8 mouse cellular contexts compared by ENCODE assay signal in the genomic region with DNA sequence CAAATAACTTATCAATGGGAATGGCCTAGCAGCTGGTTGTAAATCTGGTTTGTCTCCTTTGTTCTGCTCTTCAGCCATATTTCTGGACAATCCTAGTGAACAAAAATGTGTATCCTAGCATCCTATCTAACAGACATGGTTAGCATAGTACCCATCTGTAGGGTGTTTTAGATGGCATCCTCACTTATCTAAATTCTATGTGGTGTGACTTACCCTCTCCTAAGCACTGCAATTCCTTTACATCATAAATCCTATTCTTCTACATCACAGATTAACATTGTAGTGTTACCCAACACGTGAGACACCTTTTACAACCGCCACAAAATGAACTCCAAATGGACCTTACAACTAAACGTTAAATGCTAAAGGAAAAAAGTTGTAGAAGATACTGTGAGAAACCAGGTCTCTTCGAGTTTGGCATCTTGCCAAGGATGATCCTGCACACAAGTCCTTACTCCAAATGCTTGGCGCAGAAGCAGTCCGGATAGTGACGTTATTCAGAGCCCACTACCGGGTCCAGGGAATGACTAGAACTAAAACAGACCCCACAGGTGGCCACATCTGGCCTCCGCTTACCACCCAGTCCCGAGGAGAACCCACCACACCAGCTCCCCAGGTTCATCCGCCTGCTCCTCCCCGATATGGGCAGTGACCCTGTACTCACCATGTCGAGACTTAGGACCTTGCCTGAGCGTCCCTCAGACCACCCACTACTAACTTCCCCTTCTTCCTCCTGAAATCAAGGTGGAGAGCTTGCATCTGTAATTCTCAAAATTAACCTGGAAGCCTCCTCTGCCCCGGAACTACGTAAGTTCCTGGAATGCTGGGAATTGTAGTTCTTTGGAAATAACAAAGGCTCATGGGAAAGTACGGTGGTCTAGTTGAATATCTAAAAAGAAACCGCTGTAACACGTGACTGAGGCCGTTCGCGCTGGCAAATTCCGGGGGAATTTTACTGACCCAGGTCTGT. TPM values are rescaled to one million over a fixed set of nuclear protein-coding genes. Genes with fewer than 3 reads are reported as not detected.
DNase-seq lines count a peak whose midpoint lies in the region; ATAC-seq and TF ChIP-seq lines count a peak whose summit lies in the region.

A gene (minus strand): TSS at position 753 of the 970 bp plus-strand sequence.

- peak within 1 kb of the TSS; percentile 99 for H3K4me3 ChIP-seq in ES-Bruce4 (ENCODE audit: low read depth, low read length)
- peak within 1 kb of the TSS; percentile 75 for H3K4me3 ChIP-seq in forebrain, embryonic 11.5 days (ENCODE audit: low read depth, low read length)
- peak within 1 kb of the TSS; percentile 69 for H3K4me3 ChIP-seq in heart, embryonic 16.5 days (ENCODE audit: low read length)
- H3K4me3 ChIP-seq in liver, embryonic 13.5 days (replicated peaks): peak within 1 kb of the TSS; percentile 77
- peak within 1 kb of the TSS; percentile 95 for H3K4me3 ChIP-seq in stomach, embryonic 16.5 days (replicated peaks; ENCODE audit: low read length)

- no peak within 1 kb of the TSS for H3K27ac ChIP-seq in ES-Bruce4 (ENCODE audit: insufficient read depth, low read length)
- no peak within 1 kb of the TSS for H3K27ac ChIP-seq in forebrain, embryonic 11.5 days (ENCODE audit: low read depth, low read length)
- H3K27ac ChIP-seq in heart, embryonic 16.5 days (ENCODE audit: low read length): peak within 1 kb of the TSS; percentile 55
- H3K27ac ChIP-seq in liver, embryonic 13.5 days: peak within 1 kb of the TSS; percentile 21
- no peak within 1 kb of the TSS for H3K27ac ChIP-seq in stomach, embryonic 16.5 days (ENCODE audit: low read length)

- DNase-seq in c-Kit-negative CD71-positive TER-119-positive erythroid progenitor cells, embryonic 14.5 days (ENCODE audit: low read depth, low spot score): peak; percentile 72
- peak; percentile 66 for DNase-seq in forebrain, embryonic 11.5 days (ENCODE audit: low spot score)
- DNase-seq in kidney, postnatal 25 days: peak; percentile 75 to 78
- peak; percentile 65 for DNase-seq in liver, embryonic 13.5 days
- peak; percentile 63 for DNase-seq in neural tube, embryonic 10.5 days (ENCODE audit: extremely low spot score, low spot score)

- no peak for TF ChIP-seq CTCF in ES-Bruce4 (IDR thresholded peaks at IDR 0.05; ENCODE audit: low read depth, low read length)

- WGBS in forebrain, embryonic 11.5 days: 3% methylated on average over 23 of the region's 23 CpGs
- WGBS in heart, embryonic 16.5 days: 2% methylated on average over 23 of the region's 23 CpGs
- 3% methylated on average over 23 of the region's 23 CpGs for WGBS in liver, embryonic 13.5 days (ENCODE audit: insufficient replicate concordance)
- WGBS in stomach, embryonic 16.5 days: 2% methylated on average over 23 of the region's 23 CpGs

- no peaks in the 10 kb centered on the region for H3K27me3 ChIP-seq in ES-Bruce4 (ENCODE audit: control insufficient read depth, insufficient read depth, low read length, poor library complexity, severe bottlenecking)
- H3K27me3 ChIP-seq in forebrain, embryonic 11.5 days (ENCODE audit: control insufficient read depth, insufficient read depth, low read length): no peaks in the 10 kb centered on the region
- H3K27me3 ChIP-seq in heart, embryonic 16.5 days (ENCODE audit: control insufficient read depth, insufficient read depth, low read length): no peaks in the 10 kb centered on the region
- no peaks in the 10 kb centered on the region for H3K27me3 ChIP-seq in liver, embryonic 13.5 days
- no peaks in the 10 kb centered on the region for H3K27me3 ChIP-seq in stomach, embryonic 16.5 days (ENCODE audit: control insufficient read depth, insufficient read depth, low read length)

- H3K4me2 ChIP-seq in forebrain, embryonic 11.5 days (ENCODE audit: low read depth, low read length, severe bottlenecking): peak within 1 kb of the TSS; percentile 61
- H3K4me2 ChIP-seq in heart, embryonic 16.5 days (ENCODE audit: low read depth, low read length): peak within 1 kb of the TSS; percentile 81
- peak within 1 kb of the TSS; percentile 72 for H3K4me2 ChIP-seq in liver, embryonic 13.5 days
- H3K4me2 ChIP-seq in stomach, embryonic 16.5 days (ENCODE audit: low read depth, low read length): peak within 1 kb of the TSS; percentile 86

- H3K4me1 ChIP-seq in ES-Bruce4 (ENCODE audit: control insufficient read depth, insufficient read depth, low read length): no peaks in the 10 kb centered on the region
- H3K4me1 ChIP-seq in forebrain, embryonic 11.5 days (replicated peaks; ENCODE audit: control insufficient read depth, insufficient read depth, low read length): 0 out of 2 replicates have a peak, but pooled peaks cover 2% of the 10 kb centered on the region
- peaks cover 13% of the 10 kb centered on the region for H3K4me1 ChIP-seq in heart, embryonic 16.5 days (ENCODE audit: control insufficient read depth, insufficient read depth, low read length)
- H3K4me1 ChIP-seq in liver, embryonic 13.5 days (replicated peaks): peaks cover 24% of the 10 kb centered on the region
- peaks cover 4% of the 10 kb centered on the region for H3K4me1 ChIP-seq in stomach, embryonic 16.5 days (ENCODE audit: control insufficient read depth, insufficient read depth, low read length)

- peak; percentile 90 for ATAC-seq in forebrain, embryonic 11.5 days (replicated peaks; ENCODE audit: low FRiP score)
- ATAC-seq in heart, embryonic 16.5 days (replicated peaks; ENCODE audit: extremely low read depth, insufficient read depth, low FRiP score): peak; percentile 92
- peak; percentile 85 for ATAC-seq in liver, embryonic 13.5 days (ENCODE audit: low read depth)
- ATAC-seq in stomach, embryonic 16.5 days (ENCODE audit: insufficient read depth, low FRiP score): peak; percentile 90

- TF ChIP-seq EP300 in ES-Bruce4 (IDR thresholded peaks at IDR 0.05; ENCODE audit: insufficient read depth, low read depth, low read length): no peak

- H3K36me3 ChIP-seq in ES-Bruce4 (ENCODE audit: control insufficient read depth, insufficient read depth, low read length, poor library complexity, severe bottlenecking): 0 out of 2 replicates have a peak, but pooled peaks cover 1% of the 10 kb centered on the region
- no peaks in the 10 kb centered on the region; the same call in 1 of the 2 replicates for H3K36me3 ChIP-seq in forebrain, embryonic 11.5 days (ENCODE audit: control insufficient read depth, insufficient read depth, low read length)
- peaks cover 10% of the 10 kb centered on the region for H3K36me3 ChIP-seq in heart, embryonic 16.5 days (ENCODE audit: control insufficient read depth, insufficient read depth)
- peaks cover 10% of the 10 kb centered on the region for H3K36me3 ChIP-seq in liver, embryonic 13.5 days
- peaks cover 14% of the 10 kb centered on the region for H3K36me3 ChIP-seq in stomach, embryonic 16.5 days (ENCODE audit: control insufficient read depth, insufficient read depth, low read length)

- TF ChIP-seq POLR2A in ES-Bruce4 (IDR thresholded peaks at IDR 0.05; ENCODE audit: insufficient read depth, low read length): no peak

- H3K9me3 ChIP-seq in ES-Bruce4 (replicated peaks; ENCODE audit: control insufficient read depth, insufficient read depth, low read length, poor library complexity, severe bottlenecking): no peaks in the 10 kb centered on the region; the same call in 1 of the 2 replicates
- H3K9me3 ChIP-seq in forebrain, embryonic 11.5 days (ENCODE audit: control insufficient read depth, low read length): no peaks in the 10 kb centered on the region; the same call in 1 of the 2 replicates
- H3K9me3 ChIP-seq in heart, embryonic 16.5 days (replicated peaks; ENCODE audit: control insufficient read depth, low read length): no peaks in the 10 kb centered on the region
- no peaks in the 10 kb centered on the region for H3K9me3 ChIP-seq in liver, embryonic 13.5 days (replicated peaks)
- H3K9me3 ChIP-seq in stomach, embryonic 16.5 days (replicated peaks; ENCODE audit: control insufficient read depth, low read length): 0 out of 2 replicates have a peak, but pooled peaks cover 11% of the 10 kb centered on the region

- H3K9ac ChIP-seq in ES-Bruce4 (ENCODE audit: low read depth, poor library complexity, severe bottlenecking): peak within 1 kb of the TSS; percentile 59
- peak within 1 kb of the TSS; percentile 64 for H3K9ac ChIP-seq in forebrain, embryonic 11.5 days (ENCODE audit: low read length)
- H3K9ac ChIP-seq in heart, embryonic 16.5 days (ENCODE audit: low read length): peak within 1 kb of the TSS; percentile 85
- H3K9ac ChIP-seq in liver, embryonic 13.5 days: peak within 1 kb of the TSS; percentile 76
- H3K9ac ChIP-seq in stomach, embryonic 16.5 days (ENCODE audit: low read length): peak within 1 kb of the TSS; percentile 88

RNA-seq across cellular contexts. Expression of the gene that starts here (rescaled TPM):
- 8.8 and 11.5 TPM in 2 replicates for polyA plus RNA-seq in ES-Bruce4 (2011; ENCODE audit: insufficient read depth, insufficient read length, low read depth, missing spikeins)
- 6.5 and 8.0 TPM in 2 replicates for polyA plus RNA-seq in forebrain, embryonic 11.5 days (2014; fragmentation: Nextera tagmentation; extraction: Ambion mirVana)
- polyA plus RNA-seq in heart, embryonic 16.5 days (2015; fragmentation: Nextera tagmentation; extraction: Ambion mirVana): 4.7 and 5.2 TPM in 2 replicates
- 1.3 and 1.5 TPM in 2 replicates for polyA plus RNA-seq in liver, embryonic 13.5 days (2015; fragmentation: Nextera tagmentation; extraction: Ambion mirVana)
- polyA plus RNA-seq in stomach, embryonic 16.5 days (2015; fragmentation: Nextera tagmentation; extraction: Ambion mirVana): 4.4 and 6.2 TPM in 2 replicates

Comparison
In these comparisons a context has a peak if more than half of its experiments do, and no peak if none do; other contexts are left out.
1. H3K27ac ChIP-seq: peak in heart, embryonic 16.5 days (single experiment) and liver, embryonic 13.5 days (single experiment); none in ES-Bruce4 (single experiment), forebrain, embryonic 11.5 days (single experiment) and stomach, embryonic 16.5 days (single experiment).
2. Peak in every context shown above with its lines, with median percentiles within 50 percentile points of each other: H3K4me3 ChIP-seq, H3K9ac ChIP-seq, DNase-seq, ATAC-seq and H3K4me2 ChIP-seq.